Mouse (Mus musculus) heart, embryonic 16.5 days (tissue): Measurements from ENCODE around the gene Ankrd36. TPM values are rescaled to one million over a fixed set of nuclear protein-coding genes. Genes with fewer than 3 reads are reported as not detected.

Source experiments
- ATAC-seq: fragments of 200-750 bp; cut with Nextera tagmentation; replicated peaks from 2 replicates; pipeline ENCODE4 v1.8.0; 2017; ENCODE audit warnings: moderate number of reproducible peaks; ENCODE audit not compliant: insufficient read depth, low FRiP score; ENCODE audit errors: extremely low read depth
- H3K27ac ChIP-seq: fragments of 300-500 bp; sonication (generic); 2 replicates; pipeline ENCODE4 v1.5.1; 2014; ENCODE audit warnings: mild to moderate bottlenecking, low read length, control low read depth, moderate library complexity
- H3K27me3 ChIP-seq: fragments of 300-500 bp; sonication (generic); 2 replicates; pipeline ENCODE4 v1.6.1; 2014; ENCODE audit warnings: low read length, mixed read lengths; ENCODE audit not compliant: control insufficient read depth, insufficient read depth
- H3K36me3 ChIP-seq: fragments of 300-500 bp; sonication (generic); 2 replicates; pipeline ENCODE4 v1.6.1; 2014; ENCODE audit not compliant: control insufficient read depth, insufficient read depth
- H3K4me1 ChIP-seq: fragments of 300-500 bp; sonication (generic); 2 replicates; pipeline ENCODE4 v1.6.1; 2014; ENCODE audit warnings: low read length, mixed read lengths; ENCODE audit not compliant: control insufficient read depth, insufficient read depth
- H3K4me2 ChIP-seq: fragments of 300-500 bp; sonication (generic); 2 replicates; pipeline ENCODE4 v1.6.1; 2014; ENCODE audit warnings: low read depth, mild to moderate bottlenecking, control low read depth, low read length
- H3K4me3 ChIP-seq: fragments of 300-500 bp; sonication (generic); 2 replicates; pipeline ENCODE4 v1.5.1; 2014; ENCODE audit warnings: mild to moderate bottlenecking, control low read depth, low read length
- H3K9ac ChIP-seq: fragments of 300-500 bp; sonication (generic); 2 replicates; pipeline ENCODE4 v1.6.1; 2014; ENCODE audit warnings: low read length, control low read depth
- H3K9me3 ChIP-seq: fragments of 300-500 bp; sonication (generic); replicated peaks from 2 replicates; pipeline ENCODE4 v1.6.1; 2016; ENCODE audit warnings: low read length; ENCODE audit not compliant: control insufficient read depth
- WGBS: fragments of 180-500 bp; shearing (Covaris S2); extraction: QIAGEN DNeasy Blood & Tissue Kit; methylation state at CpG from one replicate; pipeline ENCODE4 v1.1.7; 2014; 5-methylcytosine and 5-hydroxymethylcytosine counted together
- polyA plus RNA-seq: library from polyadenylated mRNA; unstranded; fragments of >200 nt; fragmentation: Nextera tagmentation; extraction: Ambion mirVana; gene quantifications from 2 replicates; pipeline ENCODE4 v1.2.1, GENCODE M21; 2015

Ankrd36 gene
- 0.17 TPM in 1 of 2 replicates, not detected in the other for polyA plus RNA-seq

DNA sequence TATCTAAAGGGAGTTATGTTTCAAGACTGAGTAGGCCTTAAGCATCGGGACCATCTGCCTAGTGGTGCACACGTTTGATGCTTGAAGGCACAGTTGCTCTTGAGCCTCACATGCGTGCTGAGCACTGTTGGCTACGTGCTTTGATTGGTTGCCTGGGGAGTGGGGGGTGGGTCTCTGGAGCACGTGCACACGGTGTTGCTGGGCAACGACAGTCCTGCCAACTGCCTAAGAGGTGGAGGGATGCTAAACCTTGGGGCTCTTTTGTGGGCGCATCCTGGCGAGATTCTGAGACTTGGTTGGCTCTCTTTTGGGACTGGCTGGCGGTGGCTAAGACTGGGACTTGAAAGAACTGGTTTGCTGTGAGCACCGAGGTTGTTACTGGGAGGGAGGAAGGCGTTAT, at the start of gene Ankrd36:
Gene Ankrd36 (plus strand): TSS at position 211 of the 400 bp plus-strand sequence.
- Histone ChIP-seq H3K9me3 (peaks cover 3% of the 10 kb centered on the region; the same call in 1 of the 2 replicates), H3K9ac (no peak within 1 kb of the TSS), H3K27ac (no peak within 1 kb of the TSS), H3K36me3 (no peaks in the 10 kb centered on the region), H3K4me3 (no peak within 1 kb of the TSS), H3K4me2 (no peak within 1 kb of the TSS), H3K4me1 (no peaks in the 10 kb centered on the region), H3K27me3 (no peaks in the 10 kb centered on the region)
- WGBS = 82% methylated on average over 12 of the region's 12 CpGs
- ATAC-seq = no peak

- Histone ChIP-seq H3K9me3 (no peaks in the 10 kb centered on the region), H3K4me3 (peak within 1 kb of the TSS; percentile 99), H3K36me3 (peaks cover 31% of the 10 kb centered on the region), H3K9ac (peak within 1 kb of the TSS; percentile 99), H3K4me1 (peaks cover 26% of the 10 kb centered on the region), H3K4me2 (peak within 1 kb of the TSS; percentile 83), H3K27ac (peak within 1 kb of the TSS; percentile 96), H3K27me3 (no peaks in the 10 kb centered on the region)
- peak; percentile 97 for ATAC-seq
- under 1% methylated on average over 70 of the region's 72 CpGs for WGBS
Observed at GRCm38 (mm10) chr11:5520412-5521265, 48.8 kb upstream of the Ankrd36 start, which contains the start of gene Xbp1. Gene Xbp1, plus strand, starts transcription at chr11:5520659.

GRCm38 (mm10) chr11:5521266-5521515, 48.3 kb upstream of the Ankrd36 start:
- 0% methylated on average over 13 of the region's 13 CpGs for WGBS
- H3K9me3 ChIP-seq = no peaks in the 10 kb centered on the region

DNA sequence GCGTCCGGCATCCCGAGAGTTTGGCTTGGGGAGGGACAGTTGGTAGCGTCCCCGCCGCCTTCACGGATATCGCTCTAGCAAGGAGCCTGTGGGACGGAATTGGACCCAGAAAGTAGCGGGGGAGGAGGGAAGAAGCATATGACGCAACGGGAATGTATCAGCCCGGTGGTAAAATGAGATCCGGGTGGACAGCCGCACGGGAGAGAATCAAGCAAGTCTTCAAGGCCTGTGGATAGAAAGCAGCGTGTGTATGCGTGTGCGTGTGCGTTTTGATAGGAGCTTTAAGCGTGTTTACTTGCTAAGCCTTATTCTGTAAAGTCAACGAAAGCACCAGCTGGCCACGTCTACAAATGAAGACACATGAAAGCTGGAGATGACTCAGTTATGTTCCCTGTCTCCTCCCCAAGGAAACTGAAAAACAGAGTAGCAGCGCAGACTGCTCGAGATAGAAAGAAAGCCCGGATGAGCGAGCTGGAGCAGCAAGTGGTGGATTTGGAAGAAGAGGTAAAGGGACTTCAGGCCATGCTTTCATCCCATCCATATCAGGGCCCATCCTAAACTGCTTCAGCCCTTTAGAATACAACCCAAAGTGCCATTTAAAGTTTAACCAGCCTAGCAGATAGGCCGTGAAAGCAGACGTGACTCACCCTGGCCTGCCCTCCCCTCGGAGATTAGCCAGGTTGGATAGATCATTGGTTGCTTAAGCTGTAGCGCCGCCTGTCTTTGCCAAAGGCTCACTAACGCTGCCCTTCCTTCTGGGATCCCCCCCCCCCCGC, 47.8 kb upstream of the Ankrd36 start:
- H3K36me3 ChIP-seq = peaks cover 39% of the 10 kb centered on the region
- H3K27ac ChIP-seq = peak overlapping the region; percentile 96
- ATAC-seq = peak; percentile 31; the same call in 1 of the 2 replicates
- no peaks in the 10 kb centered on the region for H3K9me3 ChIP-seq
- H3K4me3 ChIP-seq = peak overlapping the region; percentile 99
- H3K9ac ChIP-seq = peak overlapping the region; percentile 99
- peaks cover 26% of the 10 kb centered on the region for H3K4me1 ChIP-seq
- WGBS = under 1% methylated on average over 34 of the region's 34 CpGs
- H3K27me3 ChIP-seq = no peaks in the 10 kb centered on the region
- peak overlapping the region; percentile 83 for H3K4me2 ChIP-seq

More at GRCm38 (mm10) chr11:5521266-5521515, 48.3 kb upstream of the Ankrd36 start:
- ATAC-seq = peak; percentile 25
- Histone ChIP-seq H3K27ac (peak overlapping the region; percentile 96), H3K27me3 (no peaks in the 10 kb centered on the region), H3K36me3 (peaks cover 35% of the 10 kb centered on the region), H3K9ac (peak overlapping the region; percentile 99), H3K4me3 (peak overlapping the region; percentile 99), H3K4me1 (peaks cover 26% of the 10 kb centered on the region), H3K4me2 (peak overlapping the region; percentile 83)

DNA sequence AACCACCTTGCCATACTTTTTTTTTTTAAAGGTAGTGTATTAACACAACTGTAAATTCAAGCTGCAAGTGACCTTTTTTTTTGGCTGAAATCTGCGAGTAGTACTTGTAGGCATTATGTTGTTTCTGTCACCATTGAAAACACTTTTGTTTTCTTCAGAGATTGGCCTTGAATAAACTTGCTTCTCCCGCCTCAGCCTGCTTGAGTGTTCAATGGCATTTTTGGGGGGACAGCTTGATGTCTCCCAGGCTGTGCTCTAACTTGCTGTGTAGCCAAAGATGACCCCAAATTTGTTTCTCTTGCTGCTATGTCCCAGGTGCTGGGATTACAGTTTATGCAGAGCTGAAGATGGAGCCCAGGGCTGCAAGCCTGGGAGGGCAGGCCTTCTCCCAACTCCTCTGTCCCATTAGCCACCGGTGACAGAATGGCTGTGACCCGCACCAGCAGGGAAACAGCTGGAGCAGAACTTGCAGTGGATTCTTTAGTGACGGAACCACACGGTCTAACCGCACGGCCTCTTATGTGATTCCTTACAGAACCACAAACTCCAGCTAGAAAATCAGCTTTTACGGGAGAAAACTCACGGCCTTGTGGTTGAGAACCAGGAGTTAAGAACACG, 46.6 kb upstream of the Ankrd36 start:
- peaks cover 39% of the 10 kb centered on the region for H3K36me3 ChIP-seq

GRCm38 (mm10) chr11:5525418-5525817, 44.1 kb upstream of the Ankrd36 start:
- Histone ChIP-seq H3K36me3 (peaks cover 51% of the 10 kb centered on the region), H3K9me3 (no peaks in the 10 kb centered on the region), H3K4me2 (no peak overlapping the region), H3K27ac (no peak overlapping the region), H3K27me3 (no peaks in the 10 kb centered on the region), H3K4me1 (peaks cover 20% of the 10 kb centered on the region), H3K4me3 (no peak overlapping the region), H3K9ac (no peak overlapping the region)
- 83% methylated on average over 4 of the region's 4 CpGs for WGBS
- ATAC-seq = no peak

More for the DNA sequence above, 46.6 kb upstream of the Ankrd36 start:
- peaks cover 26% of the 10 kb centered on the region for H3K4me1 ChIP-seq
- H3K9me3 ChIP-seq = no peaks in the 10 kb centered on the region
- no peak for ATAC-seq
- H3K4me3 ChIP-seq = peak overlapping the region; percentile 99
- H3K27me3 ChIP-seq = no peaks in the 10 kb centered on the region
- no peak overlapping the region for H3K27ac ChIP-seq
- 84% methylated on average over 11 of the region's 11 CpGs for WGBS
- H3K4me2 ChIP-seq = peak overlapping the region; percentile 83
- peak overlapping the region; percentile 49; the same call in 1 of the 2 replicates for H3K9ac ChIP-seq

DNA sequence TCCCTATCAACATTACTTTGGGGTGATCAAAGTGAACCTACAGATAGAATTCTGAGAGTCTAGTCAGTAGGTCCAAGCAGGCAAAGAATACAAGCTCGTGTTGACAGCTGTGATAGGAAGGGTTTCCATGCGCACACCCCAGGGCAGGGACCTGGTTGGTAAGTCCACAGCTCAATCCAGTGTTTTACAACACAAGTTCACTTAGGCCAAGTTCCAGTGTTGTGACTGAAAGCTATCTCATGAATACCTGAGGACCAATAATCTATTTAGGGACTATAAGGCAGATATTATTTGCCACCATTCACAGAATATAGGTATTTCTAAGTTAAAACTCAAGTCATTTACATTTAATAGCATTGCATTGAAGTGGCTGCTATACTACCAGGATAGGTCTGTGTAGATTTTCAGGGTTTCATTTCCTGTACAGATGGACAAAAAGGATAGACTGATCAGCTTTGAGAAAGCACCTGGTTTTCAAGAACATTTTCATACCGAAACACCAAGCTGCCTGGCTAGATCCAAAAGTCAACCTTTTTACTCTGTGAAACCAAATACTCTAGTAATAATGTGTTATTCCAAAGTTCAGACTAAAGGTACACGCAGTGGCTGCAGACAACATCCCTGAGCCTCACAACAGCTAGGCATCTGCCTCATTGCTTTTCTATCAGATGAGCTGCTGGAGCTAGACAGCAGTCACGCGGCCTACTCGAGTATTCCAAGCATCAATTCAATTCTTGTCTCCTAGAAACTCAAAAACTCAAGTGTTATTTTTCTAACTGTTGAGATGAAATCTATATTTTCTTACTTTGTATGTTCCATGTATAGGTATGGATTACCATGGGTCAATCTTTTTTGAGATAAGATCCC, 42.7 kb upstream of the Ankrd36 start:
- Histone ChIP-seq H3K36me3 (peaks cover 59% of the 10 kb centered on the region), H3K4me1 (peaks cover 20% of the 10 kb centered on the region), H3K27ac (no peak overlapping the region), H3K9me3 (no peaks in the 10 kb centered on the region), H3K9ac (no peak overlapping the region), H3K4me3 (no peak overlapping the region), H3K27me3 (no peaks in the 10 kb centered on the region), H3K4me2 (no peak overlapping the region)
- ATAC-seq = no peak
- WGBS = 79% methylated on average over 7 of the region's 7 CpGs

GRCm38 (mm10) chr11:5527865-5528523, 41.5 kb upstream of the Ankrd36 start:
- 77% methylated on average over 5 of the region's 5 CpGs for whole genome bisulfite sequencing
- peaks cover 63% of the 10 kb centered on the region for H3K36me3 ChIP-seq
- no peak overlapping the region for H3K4me2 ChIP-seq
- peaks cover 11% of the 10 kb centered on the region for H3K4me1 ChIP-seq
- no peak overlapping the region for H3K9ac ChIP-seq
- no peak overlapping the region for H3K27ac ChIP-seq
- no peaks in the 10 kb centered on the region for H3K27me3 ChIP-seq
- no peak for ATAC-seq
- H3K9me3 ChIP-seq = no peaks in the 10 kb centered on the region
- H3K4me3 ChIP-seq = no peak overlapping the region
